Mouse (Mus musculus) neural tube, embryonic 15.5 days (tissue): ENCODE data around the gene Lrrc23. TPM values are rescaled to one million over a fixed set of nuclear protein-coding genes. Genes with fewer than 3 reads are reported as not detected.

ENCODE experiments used
- ATAC-seq: fragments of 200-750 bp; cut with Nextera tagmentation; 2 replicates; pipeline ENCODE4 v1.8.0; 2017; ENCODE audit warnings: mild to moderate bottlenecking, moderate TSS enrichment, moderate library complexity; ENCODE audit not compliant: low FRiP score
- H3K27ac ChIP-seq: fragments of 300-500 bp; sonication (generic); replicated peaks from 2 replicates; pipeline ENCODE4 v1.5.1; 2015; ENCODE audit warnings: mild to moderate bottlenecking, inconsistent platforms
- H3K27me3 ChIP-seq: fragments of 300-500 bp; sonication (generic); replicated peaks from 2 replicates; pipeline ENCODE4 v1.6.1; 2015; ENCODE audit warnings: inconsistent platforms
- H3K36me3 ChIP-seq: fragments of 300-500 bp; sonication (generic); 2 replicates; pipeline ENCODE4 v1.6.1; 2015; ENCODE audit warnings: inconsistent platforms
- H3K4me1 ChIP-seq: fragments of 300-500 bp; sonication (generic); 2 replicates; pipeline ENCODE4 v1.6.1; 2015; ENCODE audit warnings: inconsistent platforms
- H3K4me2 ChIP-seq: fragments of 300-500 bp; sonication (generic); 2 replicates; pipeline ENCODE4 v1.6.1; 2015; ENCODE audit warnings: inconsistent platforms, mild to moderate bottlenecking, moderate library complexity
- H3K4me3 ChIP-seq: fragments of 300-500 bp; sonication (generic); replicated peaks from 2 replicates; pipeline ENCODE4 v1.5.1; 2015; ENCODE audit warnings: mild to moderate bottlenecking, inconsistent platforms
- H3K9ac ChIP-seq: fragments of 300-500 bp; sonication (generic); replicated peaks from 2 replicates; pipeline ENCODE4 v1.6.1; 2015; ENCODE audit warnings: mild to moderate bottlenecking, inconsistent platforms
- H3K9me3 ChIP-seq: fragments of 300-500 bp; sonication (generic); replicated peaks from 2 replicates; pipeline ENCODE4 v1.6.1; 2016; ENCODE audit warnings: inconsistent platforms
- WGBS: fragments of 180-500 bp; shearing (Covaris S2); methylation state at CpG from one replicate; pipeline ENCODE4 v1.1.7; 2015; ENCODE audit warnings: mixed read lengths; 5-methylcytosine and 5-hydroxymethylcytosine counted together
- polyA plus RNA-seq: library from polyadenylated mRNA; unstranded; fragments of >200 nt; fragmentation: Nextera tagmentation; extraction: Ambion mirVana; gene quantifications from 2 replicates; pipeline ENCODE4 v1.2.1, GENCODE M21; 2015

Lrrc23 gene
- polyA plus RNA-seq, 1 experiment from 2014 or later = 1.7 TPM

GRCm38 (mm10) chr6:124787722-124788121, 8.2 kb upstream of the Lrrc23 start:
- Histone ChIP-seq H3K36me3 (no peaks in the 10 kb centered on the region), H3K4me1 (peaks cover 1% of the 10 kb centered on the region; the same call in 1 of the 2 replicates), H3K27ac (no peak overlapping the region), H3K9ac (no peak overlapping the region), H3K4me2 (no peak overlapping the region), H3K4me3 (no peak overlapping the region), H3K9me3 (no peaks in the 10 kb centered on the region), H3K27me3 (no peaks in the 10 kb centered on the region)
- WGBS = 82% methylated on average over 10 of the region's 10 CpGs
- no peak for ATAC-seq

GRCm38 (mm10) chr6:124786756-124787420, 7.4 kb upstream of the Lrrc23 start:
- Histone ChIP-seq H3K4me2 (no peak overlapping the region), H3K4me1 (peaks cover 6% of the 10 kb centered on the region; the same call in 1 of the 2 replicates), H3K27ac (no peak overlapping the region), H3K9me3 (no peaks in the 10 kb centered on the region), H3K27me3 (no peaks in the 10 kb centered on the region), H3K9ac (no peak overlapping the region), H3K4me3 (no peak overlapping the region), H3K36me3 (no peaks in the 10 kb centered on the region)
- ATAC-seq = no peak
- 47% methylated on average over 8 of the region's 8 CpGs for WGBS

- H3K27ac ChIP-seq = no peak overlapping the region
- no peak for ATAC-seq
- 0 out of 2 replicates have a peak, but pooled peaks cover 4% of the 10 kb centered on the region for H3K27me3 ChIP-seq
- 29% methylated on average over 6 of the region's 6 CpGs for WGBS
- H3K36me3 ChIP-seq = no peaks in the 10 kb centered on the region
- H3K9ac ChIP-seq = no peak overlapping the region; the same call in 1 of the 2 replicates
- no peak overlapping the region for H3K4me3 ChIP-seq
- H3K4me1 ChIP-seq = peaks cover 22% of the 10 kb centered on the region
- peak overlapping the region; percentile 13; the same call in 1 of the 2 replicates for H3K4me2 ChIP-seq
- H3K9me3 ChIP-seq = no peaks in the 10 kb centered on the region
Measured at GRCm38 (mm10) chr6:124782436-124782835, 2.9 kb upstream of the Lrrc23 start.

- 85% methylated on average over 7 of the region's 7 CpGs for WGBS
- Histone ChIP-seq H3K9ac (no peak overlapping the region), H3K9me3 (no peaks in the 10 kb centered on the region), H3K4me3 (no peak overlapping the region), H3K27ac (no peak overlapping the region), H3K4me1 (peaks cover 22% of the 10 kb centered on the region), H3K36me3 (no peaks in the 10 kb centered on the region), H3K27me3 (0 out of 2 replicates have a peak, but pooled peaks cover 4% of the 10 kb centered on the region), H3K4me2 (no peak overlapping the region)
- ATAC-seq = no peak
Measured at GRCm38 (mm10) chr6:124780917-124781316, 1.4 kb upstream of the Lrrc23 start.

- 0 out of 2 replicates have a peak, but pooled peaks have one; percentile 29 for ATAC-seq
- no peaks in the 10 kb centered on the region for H3K9me3 ChIP-seq
- peak overlapping the region; percentile 32; the same call in 1 of the 2 replicates for H3K9ac ChIP-seq
Measured at GRCm38 (mm10) chr6:124779984-124780416, 473 bp upstream of the Lrrc23 start.

GRCm38 (mm10) chr6:124770511-124770910, 9.0 kb downstream of the Lrrc23 start:
- Histone ChIP-seq H3K9ac (no peak overlapping the region), H3K4me3 (no peak overlapping the region), H3K4me2 (no peak overlapping the region), H3K4me1 (peaks cover 32% of the 10 kb centered on the region), H3K9me3 (no peaks in the 10 kb centered on the region), H3K36me3 (peaks cover 3% of the 10 kb centered on the region; the same call in 1 of the 2 replicates), H3K27ac (no peak overlapping the region), H3K27me3 (no peaks in the 10 kb centered on the region; the same call in none of the 2 replicates)
- no peak for ATAC-seq
- 90% methylated on average over 15 of the region's 15 CpGs for WGBS

More at GRCm38 (mm10) chr6:124779984-124780416, 473 bp upstream of the Lrrc23 start:
- 5% methylated on average over 10 of the region's 10 CpGs for WGBS
- H3K27me3 ChIP-seq = 0 out of 2 replicates have a peak, but pooled peaks cover 4% of the 10 kb centered on the region
- no peak overlapping the region; the same call in 1 of the 2 replicates for H3K27ac ChIP-seq
- H3K4me1 ChIP-seq = peaks cover 22% of the 10 kb centered on the region
- no peaks in the 10 kb centered on the region for H3K36me3 ChIP-seq
- peak overlapping the region; percentile 71 for H3K4me2 ChIP-seq
- H3K4me3 ChIP-seq = peak overlapping the region; percentile 39

GRCm38 (mm10) chr6:124770013-124770412, 9.5 kb downstream of the Lrrc23 start:
- no peak for ATAC-seq
- Histone ChIP-seq H3K9ac (peak overlapping the region; percentile 77), H3K4me1 (peaks cover 32% of the 10 kb centered on the region)

GRCm38 (mm10) chr6:124769101-124769765, 10.3 kb downstream of the Lrrc23 start, which contains the start of gene Eno2:
TSS of gene Eno2 (minus strand) at chr6:124769673.
- WGBS = 1% methylated on average over 46 of the region's 54 CpGs
- Histone ChIP-seq H3K4me2 (peak within 1 kb of the TSS; percentile 80), H3K27me3 (no peaks in the 10 kb centered on the region; the same call in none of the 2 replicates), H3K9ac (peak within 1 kb of the TSS; percentile 77), H3K4me3 (peak within 1 kb of the TSS; percentile 63), H3K9me3 (no peaks in the 10 kb centered on the region), H3K4me1 (peaks cover 32% of the 10 kb centered on the region), H3K27ac (peak within 1 kb of the TSS; percentile 84), H3K36me3 (peaks cover 3% of the 10 kb centered on the region; the same call in 1 of the 2 replicates)
- peak; percentile 91 for ATAC-seq

More at GRCm38 (mm10) chr6:124770013-124770412, 9.5 kb downstream of the Lrrc23 start:
- H3K9me3 ChIP-seq = no peaks in the 10 kb centered on the region
- H3K36me3 ChIP-seq = peaks cover 3% of the 10 kb centered on the region; the same call in 1 of the 2 replicates
- WGBS = 60% methylated on average over 7 of the region's 7 CpGs
- H3K4me3 ChIP-seq = peak overlapping the region; percentile 63
- H3K27ac ChIP-seq = peak overlapping the region; percentile 84
- H3K27me3 ChIP-seq = no peaks in the 10 kb centered on the region; the same call in none of the 2 replicates
- peak overlapping the region; percentile 80 for H3K4me2 ChIP-seq

- Histone ChIP-seq H3K9me3 (no peaks in the 10 kb centered on the region), H3K36me3 (peaks cover 3% of the 10 kb centered on the region; the same call in 1 of the 2 replicates), H3K27me3 (no peaks in the 10 kb centered on the region; the same call in none of the 2 replicates), H3K4me1 (peaks cover 32% of the 10 kb centered on the region), H3K9ac (peak overlapping the region; percentile 77), H3K4me2 (peak overlapping the region; percentile 80), H3K4me3 (peak overlapping the region; percentile 63), H3K27ac (peak overlapping the region; percentile 84)
- peak; percentile 16; the same call in 1 of the 2 replicates for ATAC-seq
- 5% methylated on average over 9 of the region's 9 CpGs for WGBS
Measured at GRCm38 (mm10) chr6:124768704-124769044, 10.9 kb downstream of the Lrrc23 start.

- Histone ChIP-seq H3K27ac (peak overlapping the region; percentile 84), H3K4me3 (peak overlapping the region; percentile 63), H3K4me2 (peak overlapping the region; percentile 80), H3K9ac (peak overlapping the region; percentile 77), H3K27me3 (no peaks in the 10 kb centered on the region; the same call in none of the 2 replicates), H3K4me1 (peaks cover 32% of the 10 kb centered on the region), H3K36me3 (peaks cover 3% of the 10 kb centered on the region; the same call in 1 of the 2 replicates), H3K9me3 (no peaks in the 10 kb centered on the region)
- 26% methylated on average over 19 of the region's 19 CpGs for WGBS
- ATAC-seq = peak; percentile 61
Measured at GRCm38 (mm10) chr6:124767920-124768703, 11.4 kb downstream of the Lrrc23 start.

GRCm38 (mm10) chr6:124767536-124767919, 12.0 kb downstream of the Lrrc23 start:
- Histone ChIP-seq H3K36me3 (peaks cover 8% of the 10 kb centered on the region; the same call in 1 of the 2 replicates), H3K9ac (peak overlapping the region; percentile 77; the same call in 1 of the 2 replicates), H3K4me3 (no peak overlapping the region; the same call in 1 of the 2 replicates), H3K9me3 (no peaks in the 10 kb centered on the region), H3K4me2 (peak overlapping the region; percentile 80), H3K27ac (peak overlapping the region; percentile 84; the same call in 1 of the 2 replicates), H3K27me3 (no peaks in the 10 kb centered on the region; the same call in none of the 2 replicates), H3K4me1 (peaks cover 32% of the 10 kb centered on the region)
- WGBS = 27% methylated on average over 4 of the region's 4 CpGs
- no peak for ATAC-seq
